Mouse (Mus musculus): Measurements from ENCODE around the gene Tmem202.

Gene Tmem202

DNA sequence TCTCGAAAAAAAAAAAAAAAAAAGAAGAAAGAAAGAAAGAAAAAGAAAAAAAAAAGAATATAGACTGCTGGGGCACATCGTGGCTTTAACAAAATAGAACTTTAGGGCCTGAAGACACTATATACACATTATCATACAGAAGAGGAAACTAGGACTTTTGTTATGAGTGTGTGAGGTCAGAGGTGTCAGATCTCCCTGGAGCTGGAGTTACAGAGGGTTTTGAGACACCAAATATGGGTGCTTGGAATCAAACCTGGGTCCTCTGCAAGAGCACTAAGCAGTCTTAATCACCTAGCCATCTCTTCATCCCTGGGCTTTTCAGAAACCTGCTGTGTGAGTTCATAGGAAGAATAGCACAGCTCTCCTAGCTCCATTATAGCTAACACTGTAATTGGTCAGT lies 6.2 kb downstream of the Tmem202 start:
- no peak for DNase-seq

DNA sequence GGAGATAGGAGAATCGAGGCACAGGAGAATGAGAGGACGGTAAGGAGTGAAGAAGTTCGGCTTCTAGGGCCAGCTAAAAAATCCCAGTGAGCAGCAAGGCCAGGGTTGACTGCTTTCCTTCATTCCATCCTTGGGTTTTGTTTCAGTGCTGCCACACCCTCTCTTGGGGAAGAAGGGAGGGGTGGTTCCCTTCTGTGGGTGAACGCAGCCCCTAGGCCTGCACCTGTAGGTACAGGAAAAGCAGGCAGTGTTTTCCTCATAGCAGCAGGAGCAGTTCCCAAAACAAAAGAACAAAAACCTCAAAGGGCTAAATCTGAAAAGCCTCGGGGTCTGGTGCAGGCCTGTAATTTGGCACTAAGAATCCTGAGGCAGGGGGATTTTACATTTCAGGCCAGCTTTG lies 8.0 kb downstream of the Tmem202 start:
- no peak for DNase-seq

DNA sequence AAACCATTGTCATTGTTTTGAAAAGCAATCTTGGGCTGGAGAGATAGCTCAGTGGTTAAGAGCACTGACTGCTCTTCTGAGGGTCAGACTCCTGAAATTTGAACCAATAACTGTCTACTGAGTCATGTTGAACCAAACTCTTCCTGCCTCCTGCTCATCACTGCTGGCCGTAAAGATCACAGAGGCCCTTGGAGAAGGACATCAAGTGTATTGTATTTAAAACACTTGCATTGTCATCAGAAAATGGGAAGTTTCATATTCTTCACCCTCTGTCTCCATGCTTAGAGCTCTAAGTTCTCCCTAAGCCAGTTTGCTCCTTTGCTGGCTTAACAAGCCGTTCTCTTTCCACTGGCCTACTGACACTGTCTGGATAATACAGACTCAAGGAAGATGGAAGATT lies 11.4 kb downstream of the Tmem202 start:
- DNase-seq, result no peak

GRCm38 (mm10) chr9:59527580-59527979 lies 12.1 kb downstream of the Tmem202 start:
- DNase-seq, result no peak

- no peak for DNase-seq
Measured at GRCm38 (mm10) chr9:59526727-59527126, 12.9 kb downstream of the Tmem202 start.

- DNase-seq, result peak; percentile 64 to 76
Measured at GRCm38 (mm10) chr9:59522906-59523305, 16.7 kb downstream of the Tmem202 start.

DNA sequence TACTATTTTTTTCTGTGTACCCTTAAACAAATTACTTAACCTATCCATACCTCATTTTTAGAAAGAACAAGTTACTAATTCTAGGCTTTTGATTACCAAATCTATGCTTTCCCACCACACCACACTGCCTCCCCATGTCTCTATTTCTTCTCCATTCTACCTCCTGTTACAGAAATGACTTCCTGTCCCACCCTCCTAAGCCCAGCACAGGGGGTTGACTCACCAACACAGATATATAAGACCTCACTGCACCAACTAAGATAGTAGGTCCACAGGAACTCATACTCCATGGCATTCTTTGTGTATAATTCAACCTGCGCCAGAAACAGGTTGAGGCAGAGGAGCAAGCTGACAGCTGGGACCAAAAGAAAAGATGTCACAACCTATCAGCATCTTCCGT lies 20.3 kb downstream of the Tmem202 start:
- DNase-seq, result no peak

DNA sequence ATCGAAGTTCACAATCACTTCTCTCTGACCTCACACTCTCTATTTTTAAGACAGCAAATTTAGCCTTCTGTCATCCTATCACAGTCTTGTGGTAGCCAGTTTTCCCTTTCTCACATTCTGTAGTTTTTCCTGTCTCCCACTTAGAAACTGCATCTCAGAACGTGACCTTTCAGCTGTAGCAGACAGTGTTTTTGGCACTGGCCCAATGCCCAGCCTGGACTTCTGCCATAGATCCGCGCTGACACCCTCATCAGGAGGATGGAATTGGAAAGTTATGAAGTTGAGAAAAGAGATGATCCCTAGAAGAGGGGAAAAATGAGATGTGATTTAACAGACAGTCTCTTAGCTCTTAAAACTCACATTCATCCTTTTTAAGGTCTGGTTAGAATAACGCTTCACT lies 20.7 kb downstream of the Tmem202 start:
- no peak for DNase-seq

GRCm38 (mm10) chr9:59517127-59517526 lies 22.5 kb downstream of the Tmem202 start:
- no peak for DNase-seq

DNA sequence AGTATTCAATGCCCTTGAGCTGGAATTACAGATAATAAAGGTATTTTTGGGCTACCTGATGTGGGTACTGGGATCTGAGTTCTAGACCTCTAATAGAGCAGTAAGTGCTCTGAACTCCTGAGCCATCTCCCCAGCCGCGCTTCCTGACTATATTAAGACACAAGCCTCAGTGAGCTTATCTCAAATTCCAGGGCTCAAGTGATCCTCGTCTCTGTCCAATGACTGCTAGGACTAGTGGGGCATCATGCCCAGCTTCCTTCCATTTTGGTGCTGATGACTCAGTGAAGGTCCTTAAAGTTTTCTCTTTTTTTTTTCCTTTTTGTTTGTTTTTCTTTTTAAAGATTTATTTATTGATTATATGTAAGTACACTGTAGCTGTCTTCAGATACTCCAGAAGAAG lies 24.6 kb downstream of the Tmem202 start:
- DNase-seq, result no peak

DNA sequence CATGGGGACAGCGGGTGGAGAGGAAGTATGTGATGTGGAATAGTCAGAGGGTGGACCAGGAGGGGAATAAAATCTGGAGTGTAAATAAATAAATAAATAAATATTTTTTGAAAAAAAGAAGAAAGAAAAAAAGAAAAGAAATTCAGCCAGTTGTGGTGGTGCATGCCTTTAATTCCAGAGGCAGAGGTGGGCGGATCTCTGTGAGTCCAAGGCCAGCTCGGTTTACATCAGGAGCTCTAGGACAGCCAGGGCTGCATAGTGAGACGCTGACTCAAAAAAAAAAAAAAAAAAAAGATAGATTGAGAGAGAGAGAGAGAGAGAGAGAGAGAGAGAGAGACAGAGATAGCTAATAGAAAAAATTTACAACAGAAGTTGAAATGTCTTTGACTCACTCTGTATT lies 27.3 kb downstream of the Tmem202 start:
- DNase-seq, result no peak

GRCm38 (mm10) chr9:59508146-59508545 lies 31.5 kb downstream of the Tmem202 start:
- no peak for DNase-seq

- DNase-seq, result no peak
Measured at GRCm38 (mm10) chr9:59487331-59487730, 52.3 kb downstream of the Tmem202 start.

DNA sequence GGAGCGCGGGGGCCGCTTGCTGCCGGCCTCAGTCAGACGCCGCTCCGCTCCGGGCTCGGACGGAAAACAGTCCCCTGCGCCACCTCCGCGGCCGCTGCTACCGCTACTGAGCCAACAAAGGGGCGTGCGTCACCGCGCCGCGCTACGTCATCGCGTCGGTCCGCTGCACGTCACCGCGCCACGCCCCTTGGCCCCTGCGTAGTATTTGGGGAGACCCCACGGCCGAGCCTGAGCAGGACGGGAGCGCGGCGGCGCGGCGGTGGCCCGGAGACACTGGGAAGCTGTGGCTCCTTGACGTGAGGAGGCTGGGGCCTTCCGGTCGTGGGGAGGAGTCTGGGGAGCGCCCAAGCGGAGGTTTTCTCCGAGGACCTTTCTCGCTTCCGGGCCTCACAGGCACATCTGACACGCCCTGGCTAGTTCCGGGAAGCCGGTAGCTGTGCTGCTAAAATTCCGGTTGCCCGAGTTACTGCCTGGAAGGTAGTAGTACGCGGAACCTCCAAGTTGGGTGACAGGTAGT lies 53.0 kb downstream of the Tmem202 start, which contains the start of gene Arih1:
TSS of gene Arih1 (minus strand) at position 70 of the 517 bp plus-strand sequence.
- DNase-seq, result peak; percentile 98

DNA sequence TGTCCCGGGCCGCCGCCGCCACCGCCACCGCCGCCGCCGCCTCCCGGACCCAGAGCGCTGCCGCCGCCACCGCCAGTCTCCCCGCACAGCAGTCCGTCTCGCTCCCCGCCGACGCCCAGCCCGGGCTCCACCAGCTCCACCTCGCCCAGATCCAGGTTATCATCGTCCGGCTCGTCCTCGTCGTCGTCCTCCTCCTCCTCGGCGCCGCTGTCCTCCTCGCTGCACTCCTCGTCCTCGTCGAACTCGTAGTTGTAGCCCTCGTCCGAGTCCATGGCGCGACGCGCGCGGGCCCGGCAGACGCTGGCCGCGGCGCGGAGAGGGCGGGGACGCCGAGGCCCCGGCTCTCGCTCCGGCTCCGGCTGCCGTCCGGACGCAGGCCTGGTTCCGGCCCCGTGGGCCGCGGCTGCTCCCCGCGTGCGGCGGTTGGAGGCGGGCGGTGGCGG lies 53.5 kb downstream of the Tmem202 start:
- no peak for DNase-seq

DNA sequence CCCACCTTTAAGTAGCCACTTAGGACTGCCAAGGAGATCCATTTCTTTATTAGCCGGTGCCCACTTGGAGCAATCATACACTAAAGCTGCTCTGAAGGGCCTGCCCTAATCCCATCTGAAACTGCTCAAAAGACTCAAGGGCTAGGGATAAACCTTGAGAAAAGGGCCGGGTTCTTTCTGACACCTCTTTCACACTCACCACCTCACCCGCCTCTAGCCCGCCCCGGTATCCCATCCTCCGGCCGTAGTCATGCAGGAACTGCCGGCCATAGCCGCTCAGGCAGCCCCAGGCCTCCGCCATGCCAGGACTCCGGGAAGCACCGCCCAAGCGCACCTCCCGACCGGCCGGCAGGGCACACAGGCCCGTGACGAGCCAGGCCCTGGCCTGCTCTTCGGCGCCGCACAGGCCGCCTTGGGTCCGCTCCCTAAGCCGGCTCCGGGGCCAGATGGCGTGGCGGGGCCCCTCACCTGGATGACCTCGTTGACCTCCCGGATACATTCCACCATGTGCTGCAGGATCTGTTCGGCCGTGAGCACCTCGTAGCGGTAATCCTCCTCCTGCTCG lies 54.1 kb downstream of the Tmem202 start:
- DNase-seq, result peak; percentile 70 to 78

DNA sequence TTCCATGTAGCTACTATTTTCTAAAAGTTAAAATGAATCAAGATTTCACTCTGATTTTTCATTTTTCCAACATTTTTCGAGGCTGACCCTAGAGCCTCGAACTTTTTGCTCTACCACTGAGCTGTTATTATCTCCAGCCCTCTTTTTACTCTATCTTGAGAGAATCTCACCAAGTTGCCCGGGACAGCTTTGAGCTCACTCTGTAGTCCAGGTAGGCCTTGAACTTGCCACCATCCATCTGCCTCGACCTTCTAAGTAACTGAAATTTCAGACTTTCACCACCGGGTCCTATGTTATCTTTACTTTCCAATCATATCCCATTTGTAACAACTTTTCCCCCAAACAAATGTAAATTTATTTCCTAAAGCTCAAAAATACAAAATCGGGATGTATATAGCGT lies 54.9 kb downstream of the Tmem202 start:
- DNase-seq, result no peak

- DNase-seq, result peak; percentile 30 to 49
Measured at GRCm38 (mm10) chr9:59482419-59482818, 57.2 kb downstream of the Tmem202 start.

DNA sequence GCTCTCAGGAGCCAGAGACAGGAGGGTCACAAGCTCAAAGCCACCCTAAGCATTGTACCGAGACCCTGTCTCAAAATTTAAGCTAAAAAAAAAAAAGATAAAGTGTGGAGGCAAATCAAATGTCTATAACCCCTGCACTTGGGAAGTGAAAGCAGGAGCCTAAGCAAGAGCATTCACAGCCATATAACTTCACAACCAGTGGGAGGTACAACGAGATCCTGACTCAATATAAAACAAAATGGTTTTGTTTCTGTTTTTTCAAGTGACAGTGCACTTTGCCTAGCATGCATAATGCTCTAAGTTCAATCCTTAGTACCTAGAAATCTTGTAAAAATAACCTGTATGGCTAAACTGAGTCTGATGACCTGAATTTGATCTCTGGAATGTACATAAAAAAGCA lies 63.0 kb downstream of the Tmem202 start:
- DNase-seq, result no peak

DNA sequence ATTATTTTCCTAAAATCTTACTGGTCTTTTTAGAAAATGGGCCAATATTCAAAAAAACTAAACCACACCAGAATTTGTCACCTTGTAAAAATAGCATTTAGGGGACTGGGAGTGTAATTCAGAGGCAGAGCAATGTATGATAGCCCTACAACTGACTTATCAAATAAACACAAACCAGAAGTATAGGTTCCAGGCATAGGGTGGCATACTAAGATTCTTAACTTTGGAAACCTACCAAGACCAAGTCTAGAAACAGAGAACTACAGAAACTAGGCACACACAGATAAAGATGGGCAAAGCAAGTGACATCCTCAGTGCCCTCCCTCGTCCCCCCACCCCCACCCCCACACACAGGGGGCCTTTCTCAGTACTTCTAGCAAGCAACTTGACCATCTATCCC lies 64.8 kb downstream of the Tmem202 start:
- DNase-seq, result no peak

GRCm38 (mm10) chr9:59473171-59473570 lies 66.5 kb downstream of the Tmem202 start:
- DNase-seq, result no peak

DNA sequence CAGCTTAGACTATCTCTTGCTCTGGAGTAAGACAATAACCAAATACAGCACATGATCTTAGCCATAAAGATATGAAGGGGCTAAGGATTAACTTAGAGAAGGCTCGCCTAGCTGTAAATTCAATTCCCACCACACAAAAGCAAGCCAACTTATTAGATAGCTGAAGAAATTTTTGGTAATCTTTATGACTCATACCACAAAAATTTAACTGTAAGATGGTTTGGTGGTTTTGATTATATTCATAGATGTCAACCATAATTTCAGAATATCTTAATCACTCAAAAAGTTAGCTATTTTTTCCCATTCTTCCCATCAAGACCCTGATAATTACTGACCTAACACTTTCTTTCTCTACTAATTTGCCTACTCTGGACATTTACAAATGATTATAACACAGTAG lies 70.2 kb downstream of the Tmem202 start:
- no peak for DNase-seq
